Mouse (Mus musculus) limb, embryonic 11.5 days (tissue): ENCODE results near the gene Mettl23. TPM values are rescaled to one million over a fixed set of nuclear protein-coding genes. Genes with fewer than 3 reads are reported as not detected.
A peak's percentile ranks its signal among the peaks of the same experiment; 100 is the strongest.

Source experiments
- ATAC-seq: fragments of 200-750 bp; cut with Nextera tagmentation; 2 replicates; pipeline ENCODE4 v1.8.0; 2017; ENCODE audit warnings: low read depth; ENCODE audit not compliant: insufficient number of reproducible peaks, low FRiP score, low TSS enrichment
- DNase-seq: peaks from one replicate; pipeline ENCODE4 v3.0.0-alpha.2; 2015; ENCODE audit warnings: low spot score
- H3K27ac ChIP-seq: fragments of 300-500 bp; sonication (generic); replicated peaks from 2 replicates; pipeline ENCODE4 v1.5.1; 2014; ENCODE audit warnings: low read depth, mild to moderate bottlenecking, low read length
- H3K27me3 ChIP-seq: fragments of 300-500 bp; sonication (generic); 2 replicates; pipeline ENCODE4 v1.6.1; 2014; ENCODE audit warnings: mild to moderate bottlenecking, low read length, mixed read lengths; ENCODE audit not compliant: control insufficient read depth, insufficient read depth
- H3K36me3 ChIP-seq: fragments of 300-500 bp; sonication (generic); 2 replicates; pipeline ENCODE4 v1.6.1; 2014; ENCODE audit warnings: mild to moderate bottlenecking, low read length, moderate library complexity, mixed read lengths; ENCODE audit not compliant: control insufficient read depth, insufficient read depth
- H3K4me1 ChIP-seq: fragments of 300-500 bp; sonication (generic); 2 replicates; pipeline ENCODE4 v1.6.1; 2014; ENCODE audit warnings: low read length, mixed read lengths; ENCODE audit not compliant: control insufficient read depth, insufficient read depth
- H3K4me2 ChIP-seq: fragments of 300-500 bp; sonication (generic); 2 replicates; pipeline ENCODE4 v1.6.1; 2014; ENCODE audit warnings: low read depth, mild to moderate bottlenecking, moderate library complexity; ENCODE audit not compliant: severe bottlenecking
- H3K4me3 ChIP-seq: fragments of 300-500 bp; sonication (generic); 2 replicates; pipeline ENCODE4 v1.5.1; 2014; ENCODE audit warnings: low read depth, low read length
- H3K9ac ChIP-seq: fragments of 300-500 bp; sonication (generic); 2 replicates; pipeline ENCODE4 v1.6.1; 2014; ENCODE audit warnings: mild to moderate bottlenecking, low read length
- H3K9me3 ChIP-seq: fragments of 300-500 bp; sonication (generic); 2 replicates; pipeline ENCODE4 v1.6.1; 2016; ENCODE audit warnings: low read length; ENCODE audit not compliant: control insufficient read depth
- WGBS: fragments of 180-500 bp; shearing (Covaris S2); extraction: QIAGEN DNeasy Blood & Tissue Kit; methylation state at CpG from one replicate; pipeline ENCODE4 v1.1.7; 2014; 5-methylcytosine and 5-hydroxymethylcytosine counted together
- polyA plus RNA-seq: library from polyadenylated mRNA; unstranded; fragments of >200 nt; fragmentation: Nextera tagmentation; extraction: Ambion mirVana; gene quantifications from 2 replicates; pipeline ENCODE4 v1.2.1, GENCODE M21; 2014

Gene Mettl23
- polyA plus RNA-seq, result 61.3 and 68.0 TPM in 2 replicates

GRCm38 (mm10) chr11:116843261-116844233 lies at the start of gene Mettl23, which contains the start of gene Jmjd6:
Gene Mettl23 (plus strand): TSS chr11:116843278.
Gene Jmjd6 (minus strand): TSS chr11:116843449.
- WGBS, result under 1% methylated on average over 72 of the region's 72 CpGs

GRCm38 (mm10) chr11:116799364-116799763 lies 43.7 kb upstream of the Mettl23 start:
- DNase-seq (no peak), ATAC-seq (no peak)
- Histone ChIP-seq H3K27ac (no peak overlapping the region), H3K9me3 (no peaks in the 10 kb centered on the region), H3K4me2 (no peak overlapping the region), H3K9ac (no peak overlapping the region), H3K4me1 (no peaks in the 10 kb centered on the region), H3K4me3 (no peak overlapping the region), H3K27me3 (no peaks in the 10 kb centered on the region), H3K36me3 (no peaks in the 10 kb centered on the region)
- 88% methylated on average over 5 of the region's 5 CpGs for WGBS

More at GRCm38 (mm10) chr11:116843261-116844233, at the start of gene Mettl23, which contains the start of gene Jmjd6:
- Histone ChIP-seq H3K36me3 (peaks cover 15% of the 10 kb centered on the region), H3K4me2 (peak within 1 kb of the TSS; percentile 74), H3K9me3 (no peaks in the 10 kb centered on the region), H3K27me3 (no peaks in the 10 kb centered on the region), H3K27ac (peak within 1 kb of the TSS; percentile 92), H3K9ac (peak within 1 kb of the TSS; percentile 85), H3K4me1 (peaks cover 21% of the 10 kb centered on the region), H3K4me3 (peak within 1 kb of the TSS; percentile 90)
- ATAC-seq (peak; percentile 96), DNase-seq (peak; percentile 96)

GRCm38 (mm10) chr11:116801106-116801505 lies 42.0 kb upstream of the Mettl23 start:
- ATAC-seq (no peak), DNase-seq (no peak)
- Histone ChIP-seq H3K27me3 (no peaks in the 10 kb centered on the region), H3K4me3 (no peak overlapping the region), H3K4me2 (no peak overlapping the region), H3K4me1 (no peaks in the 10 kb centered on the region), H3K9ac (no peak overlapping the region), H3K36me3 (no peaks in the 10 kb centered on the region), H3K9me3 (no peaks in the 10 kb centered on the region), H3K27ac (no peak overlapping the region)
- 85% methylated on average over 5 of the region's 5 CpGs for WGBS

GRCm38 (mm10) chr11:116802709-116803108 lies 40.4 kb upstream of the Mettl23 start:
- Histone ChIP-seq H3K4me3 (no peak overlapping the region), H3K4me1 (no peaks in the 10 kb centered on the region), H3K9me3 (no peaks in the 10 kb centered on the region), H3K27me3 (no peaks in the 10 kb centered on the region), H3K9ac (no peak overlapping the region), H3K36me3 (no peaks in the 10 kb centered on the region), H3K27ac (no peak overlapping the region), H3K4me2 (no peak overlapping the region)
- WGBS, result 88% methylated on average over 5 of the region's 5 CpGs
- DNase-seq (no peak), ATAC-seq (no peak)

GRCm38 (mm10) chr11:116806136-116807071 lies 36.7 kb upstream of the Mettl23 start:
- no peak overlapping the region for H3K9ac ChIP-seq
- DNase-seq (no peak), ATAC-seq (no peak)
- H3K4me2 ChIP-seq, result no peak overlapping the region
- no peak overlapping the region for H3K27ac ChIP-seq
- H3K4me3 ChIP-seq, result no peak overlapping the region
- WGBS, result 86% methylated on average over 15 of the region's 15 CpGs
- H3K36me3 ChIP-seq, result no peaks in the 10 kb centered on the region
- H3K27me3 ChIP-seq, result no peaks in the 10 kb centered on the region
- H3K9me3 ChIP-seq, result no peaks in the 10 kb centered on the region
- H3K4me1 ChIP-seq, result peaks cover 9% of the 10 kb centered on the region

- Histone ChIP-seq H3K4me3 (no peak overlapping the region), H3K9me3 (no peaks in the 10 kb centered on the region), H3K9ac (no peak overlapping the region), H3K27ac (no peak overlapping the region), H3K4me2 (no peak overlapping the region), H3K36me3 (no peaks in the 10 kb centered on the region), H3K27me3 (no peaks in the 10 kb centered on the region), H3K4me1 (peaks cover 16% of the 10 kb centered on the region)
- no peak for DNase-seq
- 67% methylated on average over 7 of the region's 7 CpGs for WGBS
- no peak for ATAC-seq
Measured at GRCm38 (mm10) chr11:116807116-116807515, 36.0 kb upstream of the Mettl23 start.

GRCm38 (mm10) chr11:116807526-116807925 lies 35.6 kb upstream of the Mettl23 start:
- DNase-seq, result no peak
- H3K27ac ChIP-seq, result no peak overlapping the region
- H3K36me3 ChIP-seq, result no peaks in the 10 kb centered on the region
- H3K9me3 ChIP-seq, result no peaks in the 10 kb centered on the region
- H3K27me3 ChIP-seq, result no peaks in the 10 kb centered on the region
- no peak overlapping the region for H3K4me3 ChIP-seq
- no peak overlapping the region for H3K9ac ChIP-seq
- no peak overlapping the region for H3K4me2 ChIP-seq
- no peak for ATAC-seq
- WGBS, result 95% methylated on average over 3 of the region's 3 CpGs
- H3K4me1 ChIP-seq, result peaks cover 20% of the 10 kb centered on the region
